Mouse (Mus musculus) stomach, postnatal 0 days (tissue): ENCODE measurements around the gene Pspn. TPM values are rescaled to one million over a fixed set of nuclear protein-coding genes. Genes with fewer than 3 reads are reported as not detected.

Experiments
- ATAC-seq: fragments of 200-750 bp; cut with Nextera tagmentation; 2 replicates; pipeline ENCODE4 v1.8.0; 2017; ENCODE audit not compliant: low FRiP score, low TSS enrichment
- DNase-seq: peaks from one replicate; pipeline ENCODE4 v3.0.0-alpha.2; 2016; ENCODE audit warnings: low spot score
- H3K27ac ChIP-seq: fragments of 300-500 bp; sonication (generic); replicated peaks from 2 replicates; pipeline ENCODE4 v1.5.1; 2014; ENCODE audit warnings: mild to moderate bottlenecking, control low read depth
- H3K27me3 ChIP-seq: fragments of 300-500 bp; sonication (generic); 2 replicates; pipeline ENCODE4 v1.6.1; 2014; ENCODE audit warnings: low read length; ENCODE audit not compliant: control insufficient read depth, insufficient read depth
- H3K36me3 ChIP-seq: fragments of 300-500 bp; sonication (generic); 2 replicates; pipeline ENCODE4 v1.6.1; 2014; ENCODE audit warnings: low read length, mixed read lengths; ENCODE audit not compliant: control insufficient read depth, insufficient read depth
- H3K4me1 ChIP-seq: fragments of 300-500 bp; sonication (generic); replicated peaks from 2 replicates; pipeline ENCODE4 v1.6.1; 2014; ENCODE audit warnings: antibody characterized with exemption; ENCODE audit not compliant: control insufficient read depth, insufficient read depth
- H3K4me2 ChIP-seq: fragments of 300-500 bp; sonication (generic); replicated peaks from 2 replicates; pipeline ENCODE4 v1.6.1; 2014; ENCODE audit warnings: low read depth, mild to moderate bottlenecking, control low read depth, moderate library complexity
- H3K4me3 ChIP-seq: fragments of 300-500 bp; sonication (generic); 2 replicates; pipeline ENCODE4 v1.5.1; 2014; ENCODE audit warnings: low read depth, low read length, control low read depth
- H3K9ac ChIP-seq: fragments of 300-500 bp; sonication (generic); 2 replicates; pipeline ENCODE4 v1.6.1; 2014; ENCODE audit warnings: mild to moderate bottlenecking, low read length, control low read depth, mixed read lengths
- H3K9me3 ChIP-seq: fragments of 300-500 bp; sonication (generic); 2 replicates; pipeline ENCODE4 v1.6.1; 2016; ENCODE audit warnings: low read length; ENCODE audit not compliant: control insufficient read depth
- CTCF ChIP-seq: IDR thresholded peaks from 2 replicates; pipeline ENCODE4 v1.5.1; 2016; ENCODE audit warnings: antibody characterized with exemption, low read depth, mild to moderate bottlenecking, moderate library complexity
- EP300 ChIP-seq: optimal IDR thresholded peaks from 2 replicates; pipeline ENCODE3; 2016; ENCODE audit warnings: antibody characterized with exemption
- WGBS: fragments of 180-500 bp; shearing (Covaris S2); extraction: QIAGEN DNeasy Blood & Tissue Kit; methylation state at CpG from one replicate; pipeline ENCODE4 v1.1.7; 2014; 5-methylcytosine and 5-hydroxymethylcytosine counted together
- polyA plus RNA-seq: library from polyadenylated mRNA; unstranded; fragments of >200 nt; fragmentation: Nextera tagmentation; extraction: Ambion mirVana; gene quantifications from 2 replicates; pipeline ENCODE4 v1.2.1, GENCODE M21; 2015

Pspn gene
- polyA plus RNA-seq, 1 experiment from 2014 or later, result not detected

DNA sequence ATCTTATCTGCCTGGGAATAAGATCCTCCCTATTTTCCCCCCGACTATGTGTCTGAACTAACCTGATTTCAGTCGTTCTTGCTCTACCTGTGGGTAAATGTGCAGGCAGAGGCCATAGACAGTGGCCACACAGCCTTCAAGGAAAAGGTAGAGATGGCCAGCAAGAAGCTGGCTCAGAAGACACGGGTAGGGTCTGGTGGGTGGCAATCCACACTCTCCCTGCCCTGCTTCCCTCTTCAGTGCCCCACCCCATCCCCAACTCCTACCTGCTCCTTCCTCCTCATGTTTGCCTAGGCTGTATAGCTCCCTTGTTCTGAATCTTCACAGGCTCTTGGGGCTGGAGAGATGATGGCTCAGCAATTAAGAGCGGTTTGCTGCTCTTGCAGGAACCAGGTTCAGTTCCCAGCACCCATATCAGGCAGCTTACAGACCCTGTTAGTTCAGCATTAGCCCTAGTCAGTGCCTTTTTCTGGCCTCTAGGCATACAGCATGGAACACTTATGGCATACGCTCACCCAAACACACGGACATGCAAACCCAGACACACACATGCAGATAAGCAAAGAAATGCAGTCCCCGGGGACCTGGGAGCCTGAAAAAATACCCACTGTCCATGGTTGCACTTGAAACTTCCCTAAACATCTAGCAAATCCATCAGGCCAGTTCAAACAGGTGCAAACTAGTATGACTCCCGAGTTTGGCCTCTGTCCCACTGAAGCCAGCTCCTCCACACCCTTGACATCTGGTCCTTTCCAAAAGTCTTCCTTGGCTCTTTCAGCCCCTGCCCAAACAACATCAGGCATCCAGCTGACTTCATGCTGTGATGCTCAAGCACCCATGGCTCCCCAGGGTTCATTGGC, 23.1 kb downstream of the Pspn start:
- Histone ChIP-seq H3K9me3 (no peaks in the 10 kb centered on the region), H3K4me2 (no peak overlapping the region), H3K4me3 (no peak overlapping the region), H3K4me1 (no peaks in the 10 kb centered on the region), H3K27ac (no peak overlapping the region), H3K9ac (no peak overlapping the region), H3K36me3 (no peaks in the 10 kb centered on the region), H3K27me3 (no peaks in the 10 kb centered on the region)
- WGBS, result 58% methylated on average over 8 of the region's 8 CpGs
- ATAC-seq, result no peak
- peak; percentile 13 for DNase-seq
- no peak for TF ChIP-seq CTCF
- no peak for TF ChIP-seq EP300

DNA sequence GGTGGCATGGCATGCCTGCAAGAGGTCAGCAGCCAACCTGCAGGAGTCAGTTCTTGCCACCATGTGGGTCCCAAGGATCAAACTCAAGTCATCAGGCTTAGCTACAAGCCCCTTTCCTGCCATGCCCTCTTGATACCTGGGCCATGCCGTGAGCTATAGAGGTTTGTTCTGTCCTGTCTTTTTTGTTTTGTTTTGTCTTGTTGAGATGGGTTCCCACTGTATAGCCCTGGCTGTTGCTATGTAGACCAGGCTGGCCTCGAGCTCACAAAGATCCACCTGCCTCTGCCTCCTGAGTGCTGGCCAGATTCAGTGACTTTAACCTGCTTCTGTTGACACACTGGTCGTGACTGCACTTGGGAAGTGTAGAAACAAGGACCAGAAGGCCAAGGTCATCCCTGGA, 24.4 kb downstream of the Pspn start:
- DNase-seq, result peak; percentile 3
- TF ChIP-seq CTCF (no peak), EP300 (no peak)
- WGBS, result 73% methylated on average over 3 of the region's 3 CpGs
- no peak overlapping the region for H3K4me2 ChIP-seq
- no peaks in the 10 kb centered on the region for H3K4me1 ChIP-seq
- H3K36me3 ChIP-seq, result no peaks in the 10 kb centered on the region
- H3K4me3 ChIP-seq, result no peak overlapping the region
- no peak overlapping the region for H3K9ac ChIP-seq
- no peak overlapping the region for H3K27ac ChIP-seq
- H3K9me3 ChIP-seq, result no peaks in the 10 kb centered on the region
- no peak for ATAC-seq
- H3K27me3 ChIP-seq, result no peaks in the 10 kb centered on the region

DNA sequence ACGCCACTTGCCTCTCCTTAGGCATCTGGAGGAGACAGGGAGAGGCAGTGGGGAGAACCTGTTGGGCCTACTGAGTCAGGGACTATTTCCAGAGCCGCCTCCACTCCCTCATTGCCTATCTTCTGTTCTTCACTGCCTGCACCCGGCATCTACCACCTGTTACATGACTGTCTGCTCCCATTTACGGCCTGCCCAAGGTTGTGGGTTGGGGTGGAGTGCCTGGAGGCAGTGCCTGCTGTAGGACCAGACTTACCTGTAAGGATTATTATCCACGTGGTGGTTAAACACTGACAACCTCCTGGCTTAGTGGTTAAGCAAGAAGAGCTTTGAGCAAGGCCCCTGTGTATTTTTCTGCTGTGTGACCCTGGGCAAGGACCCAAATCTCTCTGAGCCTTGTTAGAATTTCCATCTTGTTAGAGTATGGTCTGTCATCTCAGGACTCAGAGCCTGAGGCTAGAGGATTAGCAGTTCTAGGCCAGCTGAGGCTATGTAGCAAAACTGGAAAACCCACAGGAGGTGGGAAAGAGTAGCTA, 25.0 kb downstream of the Pspn start:
- H3K9me3 ChIP-seq, result no peaks in the 10 kb centered on the region
- H3K4me2 ChIP-seq, result no peak overlapping the region
- 63% methylated on average over 5 of the region's 5 CpGs for WGBS
- no peak overlapping the region for H3K4me3 ChIP-seq
- DNase-seq, result peak; percentile 12
- H3K27me3 ChIP-seq, result no peaks in the 10 kb centered on the region
- H3K36me3 ChIP-seq, result no peaks in the 10 kb centered on the region
- H3K27ac ChIP-seq, result no peak overlapping the region
- TF ChIP-seq CTCF, result no peak
- TF ChIP-seq EP300, result no peak
- no peak overlapping the region for H3K9ac ChIP-seq
- no peaks in the 10 kb centered on the region for H3K4me1 ChIP-seq
- peak; percentile 56; the same call in 1 of the 2 replicates for ATAC-seq

DNA sequence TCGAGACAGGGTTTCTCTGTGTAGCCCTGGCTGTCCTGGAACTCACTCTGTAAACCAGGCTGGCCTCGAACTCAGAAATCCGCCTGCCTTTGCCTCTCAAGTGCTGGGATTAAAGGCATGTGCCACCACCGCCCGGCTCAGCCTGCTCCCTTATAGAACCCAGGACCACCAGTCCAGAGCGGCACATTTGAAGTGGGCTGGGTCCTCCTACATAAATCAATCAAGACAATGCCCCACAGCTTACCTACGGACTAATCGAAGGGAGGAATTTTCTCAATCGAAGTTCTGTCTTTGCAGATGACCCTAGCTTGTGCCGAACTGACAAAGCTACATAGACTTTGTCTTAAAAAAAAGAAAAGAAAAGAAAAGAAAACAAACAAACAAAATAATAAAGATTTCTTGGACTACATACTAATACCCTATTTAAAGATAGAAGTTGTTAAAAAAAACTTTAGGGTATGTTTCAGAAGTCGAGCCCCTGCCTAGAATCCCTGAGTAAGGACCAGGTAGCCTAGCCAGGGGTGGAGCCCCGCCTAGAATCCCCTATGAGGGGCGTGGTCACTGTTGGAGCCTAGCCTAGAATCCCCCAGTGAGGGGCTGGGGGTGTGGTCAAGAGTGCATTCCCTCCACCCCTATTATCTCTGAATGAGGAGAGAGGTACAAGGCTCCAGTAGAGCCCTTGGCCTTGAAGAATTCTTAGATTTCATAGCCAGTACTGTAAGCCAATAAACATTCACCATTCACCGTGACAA, 25.7 kb downstream of the Pspn start:
- TF ChIP-seq CTCF, result no peak
- Histone ChIP-seq H3K36me3 (no peaks in the 10 kb centered on the region), H3K4me3 (no peak overlapping the region), H3K9ac (no peak overlapping the region), H3K27me3 (no peaks in the 10 kb centered on the region), H3K9me3 (no peaks in the 10 kb centered on the region), H3K4me2 (no peak overlapping the region), H3K27ac (no peak overlapping the region), H3K4me1 (no peaks in the 10 kb centered on the region)
- 0 out of 2 replicates have a peak, but pooled peaks have one; percentile 31 for ATAC-seq
- DNase-seq, result peak; percentile 11
- 60% methylated on average over 13 of the region's 14 CpGs for WGBS

DNA sequence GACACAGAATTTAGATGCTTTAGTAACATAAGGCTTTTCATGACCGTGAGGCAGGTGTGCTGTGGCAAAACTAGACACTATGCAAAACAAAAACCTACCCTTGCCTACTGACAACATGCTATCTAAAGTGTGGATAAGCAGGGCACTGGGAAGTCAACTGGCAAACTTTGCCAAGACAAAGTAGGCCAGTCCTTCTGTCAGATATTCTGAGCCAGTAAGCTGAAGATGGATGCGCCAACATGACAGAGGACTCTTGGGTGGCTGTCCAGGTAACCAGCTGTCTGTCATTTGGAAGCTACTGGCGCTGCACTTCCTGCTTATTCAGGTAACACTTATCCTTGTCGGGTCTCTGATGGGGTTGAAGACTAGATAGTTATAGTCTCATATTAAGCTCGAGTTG, 29.7 kb downstream of the Pspn start:
- H3K27ac ChIP-seq, result no peak overlapping the region
- H3K4me3 ChIP-seq, result no peak overlapping the region
- no peaks in the 10 kb centered on the region for H3K9me3 ChIP-seq
- 66% methylated on average over 5 of the region's 5 CpGs for WGBS
- ATAC-seq (no peak), DNase-seq (no peak)
- TF ChIP-seq EP300, result no peak
- no peak for TF ChIP-seq CTCF
- H3K9ac ChIP-seq, result no peak overlapping the region
- no peaks in the 10 kb centered on the region for H3K27me3 ChIP-seq
- H3K4me1 ChIP-seq, result no peaks in the 10 kb centered on the region
- no peak overlapping the region for H3K4me2 ChIP-seq
- H3K36me3 ChIP-seq, result no peaks in the 10 kb centered on the region

DNA sequence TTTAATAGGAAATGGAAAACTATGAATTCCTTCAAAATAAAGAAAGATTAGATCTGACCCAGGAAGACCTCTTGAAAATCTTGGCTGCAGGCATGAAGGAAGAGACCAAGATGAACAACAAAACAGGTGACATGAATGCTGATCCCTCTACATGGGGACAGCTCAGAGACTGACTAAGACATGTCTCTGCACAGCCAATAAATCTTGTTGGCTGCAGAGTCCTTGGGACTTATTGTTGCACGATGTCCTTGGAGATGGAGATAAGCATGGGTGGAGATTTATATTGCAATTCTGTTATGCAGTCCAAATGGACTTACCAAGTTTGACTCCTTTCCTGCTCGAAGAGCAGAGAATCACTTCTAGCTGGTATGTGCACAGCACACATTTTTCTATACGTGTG, 30.5 kb downstream of the Pspn start:
- no peak for TF ChIP-seq CTCF
- TF ChIP-seq EP300, result no peak
- H3K9me3 ChIP-seq, result no peaks in the 10 kb centered on the region
- H3K4me1 ChIP-seq, result no peaks in the 10 kb centered on the region
- H3K36me3 ChIP-seq, result no peaks in the 10 kb centered on the region
- no peak for ATAC-seq
- no peak overlapping the region for H3K9ac ChIP-seq
- no peaks in the 10 kb centered on the region for H3K27me3 ChIP-seq
- no peak overlapping the region for H3K27ac ChIP-seq
- no peak for DNase-seq
- no peak overlapping the region for H3K4me2 ChIP-seq
- no peak overlapping the region for H3K4me3 ChIP-seq
- 42% methylated on average over 3 of the region's 3 CpGs for WGBS
